Mouse (Mus musculus) erythroid progenitor cell, adult 5-6 weeks (primary cell): ENCODE data around the gene Nkd1. TPM values are rescaled to one million over a fixed set of nuclear protein-coding genes. Genes with fewer than 3 reads are reported as not detected.

ENCODE experiments used
- ATAC-seq: replicated peaks from 2 replicates; pipeline ENCODE4 v1.8.0; 2016; ENCODE audit warnings: moderate number of reproducible peaks, mild to moderate bottlenecking, moderate TSS enrichment, inconsistent platforms; ENCODE audit not compliant: poor library complexity, low FRiP score, severe bottlenecking
- total RNA-seq, 2 experiments: library from RNA; stranded (forward) in 1 of 2; stranded (reverse) in 1 of 2; fragments of 150-400 nt in 1 of 2; fragments of 186-747, 209-891 nt in 1 of 2; gene quantifications; 2 replicates each; pipeline versions ENCODE4 v1.2.3 to v1.2.4; 2015 to 2017; ENCODE audit warnings: low replicate concordance in 2 of 2

Nkd1 gene
- total RNA-seq, 2 experiments from 2014 or later, result not detected

- ATAC-seq, result no peak
Observed at GRCm38 (mm10) chr8:88638908-88639307, 117.8 kb downstream of the Nkd1 start.

- no peak for ATAC-seq
Observed at GRCm38 (mm10) chr8:88642734-88643564, 121.8 kb downstream of the Nkd1 start.

Other genes with a start within 250 kb of the Nkd1 start
- 4.6 and 5.4 TPM in 2 replicates for gene Adcy7, start 249.0 kb upstream of the Nkd1 start, total RNA-seq (2015; ENCODE audit: low replicate concordance)
- 2.4 and 6.3 TPM in 2 replicates for gene Adcy7, start 249.0 kb upstream of the Nkd1 start, total RNA-seq (2017; ENCODE audit: low replicate concordance)
- 50.5 and 117 TPM in 2 replicates for gene Brd7, start 159.2 kb upstream of the Nkd1 start, total RNA-seq (2015; ENCODE audit: low replicate concordance)
- gene Brd7, start 159.2 kb upstream of the Nkd1 start, total RNA-seq (2017; ENCODE audit: low replicate concordance), result 34.1 and 47.1 TPM in 2 replicates
- 15.5 and 21.8 TPM in 2 replicates for gene Snx20, start 114.8 kb downstream of the Nkd1 start, total RNA-seq (2015; ENCODE audit: low replicate concordance)
- gene Snx20, start 114.8 kb downstream of the Nkd1 start, total RNA-seq (2017; ENCODE audit: low replicate concordance), result 1.7 and 4.2 TPM in 2 replicates
- 4.0 TPM in 1 of 2 replicates, not detected in the other for gene Nod2, start 126.0 kb downstream of the Nkd1 start, total RNA-seq (2015; ENCODE audit: low replicate concordance)
- gene Nod2, start 126.0 kb downstream of the Nkd1 start, total RNA-seq (2017; ENCODE audit: low replicate concordance), result 0.26 and 0.53 TPM in 2 replicates
- gene Cyld, start 175.7 kb downstream of the Nkd1 start, total RNA-seq (2015; ENCODE audit: low replicate concordance), result 13.3 and 16.3 TPM in 2 replicates
- 14.1 and 15.8 TPM in 2 replicates for gene Cyld, start 175.7 kb downstream of the Nkd1 start, total RNA-seq (2017; ENCODE audit: low replicate concordance)